Mouse (Mus musculus) left cerebral cortex, adult 8-10 months (tissue): ENCODE measurements at regions not wholly inside any gene's neighbourhood (a gene's known extent, or its start where the extent isn't known, plus 50 kb on each side); places are given as distances from the start of the nearest gene placed in this dataset.

ENCODE experiments used
- DNase-seq, 2 experiments: peaks; one replicate each; pipeline ENCODE4 v3.0.0; 2022; ENCODE audit warnings: low spot score in 2 of 2

- no peak for DNase-seq
Observed at GRCm38 (mm10) chr14:67550462-67551185, 1541.6 kb upstream of the Gulo start.

DNA sequence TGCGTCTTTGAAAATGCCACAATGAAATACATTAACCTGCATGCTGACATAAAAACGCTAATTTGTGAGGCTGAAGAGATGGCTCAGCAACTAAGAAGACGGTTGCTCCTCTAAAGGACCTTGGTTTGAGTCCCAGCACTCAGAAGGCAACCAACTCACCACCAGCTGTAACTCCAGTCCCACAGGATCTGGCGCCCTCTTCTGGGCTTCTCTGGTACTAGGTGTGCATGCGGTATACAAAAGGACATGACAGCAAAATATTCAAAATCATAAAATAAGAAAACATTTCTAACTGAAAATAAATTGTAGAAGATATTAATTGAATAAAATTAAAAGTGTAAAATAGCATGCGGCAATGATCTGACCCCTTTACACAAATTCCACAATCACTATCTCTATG is 1539.7 kb upstream of the Gulo start:
- no peak for DNase-seq

DNA sequence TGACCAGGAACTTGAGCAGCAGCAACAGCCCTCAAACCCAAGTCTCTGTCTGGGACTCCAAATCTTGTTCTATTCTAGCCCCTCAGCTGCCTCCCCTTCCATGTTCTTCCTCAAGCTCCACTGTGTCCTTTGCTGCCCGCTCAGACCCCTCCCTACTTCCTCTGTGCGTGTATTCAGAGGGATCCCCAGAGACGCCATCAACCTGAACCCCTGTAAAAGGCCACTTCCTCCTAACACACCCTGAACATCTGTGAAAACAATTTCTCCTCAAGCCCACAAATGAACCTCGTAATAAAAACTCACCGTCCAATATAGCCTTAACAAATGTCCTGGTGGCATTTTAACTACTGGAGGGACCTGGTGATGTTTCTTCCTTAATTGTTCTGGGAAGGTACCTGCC is 1536.0 kb upstream of the Gulo start:
- DNase-seq: no peak

DNA sequence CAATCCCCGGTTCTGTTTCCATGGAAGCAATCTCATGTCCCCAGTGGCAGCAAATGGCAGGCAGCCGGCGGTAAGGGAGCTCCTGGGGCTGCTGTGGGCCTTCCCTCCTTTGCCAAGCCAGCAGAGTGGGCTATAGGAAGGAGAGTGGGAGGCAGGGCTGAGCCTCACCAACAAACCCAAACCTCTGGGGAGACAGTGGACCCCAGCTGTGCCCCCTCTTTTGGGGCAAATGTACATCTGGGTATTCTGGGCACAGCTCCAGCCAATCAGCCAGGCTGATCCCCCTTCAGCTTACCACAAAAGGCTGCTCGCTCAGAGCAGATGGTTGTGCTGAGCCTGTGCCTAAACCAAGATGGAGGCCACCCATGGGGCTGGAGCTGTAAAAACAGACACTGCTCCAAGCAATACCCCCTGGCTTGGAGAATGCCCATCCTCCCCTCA is 1532.3 kb upstream of the Gulo start:
- no peak for DNase-seq

DNA sequence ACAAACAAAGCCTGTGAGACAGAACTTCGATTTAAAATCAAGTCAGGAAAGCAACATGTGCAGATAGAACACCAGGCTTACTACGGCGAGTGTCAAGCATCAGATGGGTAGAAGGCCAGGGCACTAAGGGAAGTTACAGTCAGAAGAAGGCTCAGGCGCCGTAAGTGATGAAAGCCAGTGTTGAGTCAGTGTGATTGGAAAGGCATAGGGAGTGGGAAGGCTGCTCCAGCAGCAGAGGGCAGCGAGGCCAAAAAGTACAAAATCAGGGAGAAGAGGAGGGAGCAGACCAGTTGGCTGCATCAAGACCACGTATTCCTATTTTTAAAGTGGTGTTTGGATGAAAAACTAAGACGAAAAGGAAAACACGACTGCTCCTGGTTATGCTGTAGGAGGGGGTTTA is 1529.7 kb upstream of the Gulo start:
- DNase-seq: no peak

- peak; percentile 7 to 18 for DNase-seq
Observed at GRCm38 (mm10) chr14:67536787-67537659, 1528.0 kb upstream of the Gulo start.

DNA sequence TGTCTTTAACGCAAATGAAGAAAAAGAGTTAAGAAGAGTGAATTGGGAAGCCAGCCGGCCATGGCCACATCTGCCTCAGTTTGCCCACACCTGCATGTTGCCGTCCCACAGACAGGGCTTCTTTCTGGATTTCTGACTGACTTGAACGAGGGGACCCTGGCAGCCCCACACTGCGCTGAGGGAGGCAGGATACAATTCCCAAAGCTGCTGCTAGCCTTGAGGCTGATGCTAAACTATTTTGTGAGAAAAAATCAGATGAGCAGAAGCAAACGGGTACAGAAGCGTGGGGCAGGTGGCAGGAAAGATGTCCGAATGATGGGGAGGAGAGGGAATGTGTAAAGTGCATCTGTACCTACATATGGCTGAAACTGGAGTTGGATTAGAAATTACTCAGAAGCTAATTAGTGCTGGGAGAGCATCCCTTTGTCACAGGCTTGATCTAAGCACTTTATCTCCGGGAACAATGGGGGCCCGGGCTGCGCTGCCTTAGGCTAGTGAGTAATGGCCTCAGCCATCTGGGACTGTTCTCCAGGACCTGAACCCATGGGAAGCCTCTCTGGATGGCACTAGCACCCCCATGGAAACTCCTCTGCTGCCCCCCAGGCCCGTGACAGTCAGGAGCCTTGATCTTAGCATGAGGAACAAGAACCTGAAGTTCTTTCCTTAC is 1497.9 kb upstream of the Gulo start:
- no peak for DNase-seq

DNA sequence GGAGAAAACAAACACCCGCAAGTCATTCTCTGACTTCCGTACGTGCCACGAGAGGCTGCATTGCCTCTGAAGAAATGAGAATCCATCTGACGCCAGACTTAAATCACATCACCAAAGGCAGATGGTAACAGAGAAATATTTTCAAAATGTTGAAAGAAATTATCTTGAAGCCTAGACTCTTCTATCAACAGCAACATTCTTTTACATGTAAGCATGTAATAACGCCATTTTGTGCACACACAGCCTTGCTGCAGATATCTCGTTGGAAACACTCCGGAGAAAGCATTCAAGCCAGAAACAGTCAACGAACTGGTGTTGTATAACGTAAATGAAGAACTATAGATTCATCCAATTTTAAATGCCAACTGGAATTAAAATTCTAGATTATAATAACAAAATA is 1483.1 kb upstream of the Gulo start:
- no peak for DNase-seq

- DNase-seq: no peak
Observed at GRCm38 (mm10) chr14:67486676-67487075, 1477.7 kb upstream of the Gulo start.

DNA sequence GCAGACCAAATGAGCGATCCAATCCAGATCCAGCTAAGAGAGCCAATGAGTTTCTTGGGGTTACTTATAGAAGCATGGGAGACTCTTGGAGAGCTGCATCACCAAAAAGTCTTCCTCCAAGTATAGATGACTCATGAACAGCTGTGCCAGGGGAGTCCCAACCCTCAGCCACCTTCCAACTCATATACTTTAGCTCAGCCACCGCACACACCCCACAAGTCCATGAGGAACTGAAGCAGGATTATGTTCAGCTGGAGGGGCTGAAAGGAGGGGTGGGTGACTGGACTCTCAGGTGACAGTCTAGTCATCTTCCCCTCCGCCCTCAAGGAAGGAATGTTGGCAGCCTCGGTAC is 1476.4 kb upstream of the Gulo start:
- no peak for DNase-seq

DNA sequence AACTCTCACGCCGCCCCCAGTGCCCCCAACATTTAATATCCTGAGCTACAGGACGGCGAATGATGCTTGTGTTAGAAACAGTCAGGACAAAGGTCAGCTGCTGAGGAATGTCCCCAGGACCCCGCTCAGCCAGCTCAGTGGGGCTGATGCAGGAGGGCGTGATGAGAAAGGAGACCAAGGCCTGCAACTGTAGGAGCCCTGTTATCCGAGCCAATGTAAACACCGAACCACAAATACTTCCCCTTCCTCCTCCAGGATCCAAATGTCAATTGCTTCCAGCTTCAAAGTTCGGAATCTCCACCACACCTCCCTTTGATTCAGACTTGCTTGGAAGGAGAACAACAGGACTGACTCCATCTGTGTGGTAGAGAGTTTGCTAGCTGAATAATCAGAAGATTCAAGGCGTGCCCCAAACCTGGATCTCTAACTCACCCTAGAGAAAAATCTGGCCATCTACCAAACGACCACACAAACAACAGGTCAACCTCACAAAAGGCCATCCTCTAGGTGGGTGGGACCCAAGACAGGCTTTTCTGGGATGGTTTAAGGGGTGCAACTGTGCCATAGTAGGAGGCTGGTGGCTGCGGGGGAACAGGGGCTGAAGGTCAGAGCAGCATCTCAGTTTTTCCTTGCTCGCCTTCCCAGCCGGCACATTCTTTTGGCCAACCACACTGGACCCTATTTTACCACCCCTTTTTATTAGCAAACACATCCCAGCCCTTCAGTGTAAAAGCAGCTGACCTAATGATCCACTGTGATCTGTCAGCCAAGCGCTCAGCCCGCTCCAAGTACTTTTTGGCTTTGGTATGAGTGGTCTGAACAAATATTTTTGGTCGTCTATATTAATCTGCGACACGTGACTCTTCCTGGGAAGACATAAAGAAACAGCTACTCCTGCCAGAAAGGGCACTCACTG is 1475.8 kb upstream of the Gulo start:
- DNase-seq: no peak
